Mouse (Mus musculus) E14TG2a.4 (cell line): Measurements from ENCODE around the gene Ddx60.

Experiments
- CTCF ChIP-seq: conservative IDR thresholded peaks from 2 replicates; pipeline ENCODE4 v1.5.1; 2014; ENCODE audit warnings: low read length
- NANOG ChIP-seq: IDR thresholded peaks from 2 replicates; pipeline ENCODE4 v1.6.1; 2014; ENCODE audit warnings: borderline replicate concordance, low read length, mixed read lengths
- POU5F1 ChIP-seq: IDR thresholded peaks from 2 replicates; pipeline ENCODE4 v1.6.1; 2014; ENCODE audit warnings: low read length, borderline replicate concordance

DNA sequence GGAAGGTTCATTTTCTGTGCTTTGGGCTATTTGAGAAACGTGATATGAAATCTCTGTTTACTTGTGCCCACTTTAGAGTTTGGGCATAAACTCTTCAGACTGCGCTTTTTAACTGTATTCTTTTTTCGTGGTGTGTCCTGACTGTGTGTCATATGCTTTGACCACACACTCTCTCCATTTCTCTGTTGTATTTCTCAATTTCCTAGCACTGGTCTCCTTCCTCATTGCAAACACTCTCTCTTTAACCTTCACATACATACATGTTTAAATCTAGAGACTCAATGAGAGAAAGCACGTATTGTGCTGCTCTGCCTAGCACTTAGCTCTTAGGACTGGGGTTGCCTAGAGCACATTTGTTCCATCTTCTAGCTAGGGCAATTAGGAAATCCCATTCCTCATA lies 86.3 kb downstream of the Ddx60 start:
- no peak for TF ChIP-seq CTCF
- TF ChIP-seq NANOG = no peak
- TF ChIP-seq POU5F1 = no peak
